Mouse (Mus musculus) adipocyte (in vitro differentiated cells): ENCODE results near the gene Art3.
A peak's percentile ranks its signal among the peaks of the same experiment; 100 is the strongest.

Source experiments
- DNase-seq: peaks from one replicate; pipeline ENCODE4 v3.0.0-alpha.2; 2016; ENCODE audit warnings: low spot score

The Art3 gene

DNA sequence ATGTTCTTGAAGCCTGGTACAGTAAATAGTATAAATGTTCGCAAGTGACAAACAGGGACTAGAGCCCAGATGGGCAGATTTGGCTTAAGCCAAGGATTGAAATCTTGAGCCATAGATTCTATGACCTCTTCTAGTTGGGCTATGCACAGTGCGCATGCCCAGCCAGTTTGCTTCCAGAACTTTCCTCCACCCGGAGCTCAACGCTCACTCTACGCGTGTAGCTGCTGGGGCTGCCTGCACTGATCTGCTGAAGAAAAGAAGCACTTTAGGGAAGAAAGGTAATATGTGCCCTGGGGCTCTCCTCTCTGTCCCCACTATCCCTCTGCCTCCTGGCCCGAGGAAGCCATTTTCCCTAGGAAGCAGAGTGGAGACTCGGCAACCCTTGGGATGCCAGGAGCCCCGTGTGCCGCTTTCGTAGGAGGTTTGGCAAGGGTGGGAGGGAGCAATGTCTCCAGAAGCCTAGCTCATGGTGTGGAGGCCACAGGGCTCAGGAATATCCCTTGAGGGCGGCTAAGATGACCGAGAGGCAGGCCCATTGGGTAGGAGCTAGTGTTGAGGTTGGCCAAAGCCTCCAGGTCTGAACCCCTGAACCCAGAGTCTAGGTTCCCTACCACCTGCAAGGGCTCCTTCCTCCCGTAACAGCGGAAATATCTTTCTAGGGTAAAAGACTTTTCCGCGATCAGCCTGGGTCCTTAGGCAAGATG, at the start of gene Art3:
Art3 (plus strand) TSS at position 193 of the 704 bp plus-strand sequence.
- no peak for DNase-seq

DNA sequence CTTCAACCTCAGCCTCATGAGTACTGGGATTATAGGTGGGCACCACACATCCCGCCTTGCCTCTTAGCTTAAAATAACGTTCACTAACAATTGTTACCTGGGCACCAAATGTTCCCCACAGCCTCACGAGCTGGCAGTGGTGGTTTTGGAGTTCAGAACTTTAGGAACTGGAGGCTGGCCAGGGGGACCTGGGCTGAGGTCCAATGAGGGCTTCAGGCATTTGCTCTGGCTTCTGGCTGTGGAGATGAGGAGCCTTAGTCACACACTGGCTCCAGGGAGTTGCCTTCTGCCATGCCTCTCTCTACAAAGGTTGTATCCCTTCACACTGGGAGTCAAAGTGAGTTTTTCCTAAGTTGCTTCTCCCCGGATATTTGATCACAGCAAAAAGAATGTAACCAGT, 49.1 kb upstream of the Art3 start:
- DNase-seq, result peak; percentile 96

DNA sequence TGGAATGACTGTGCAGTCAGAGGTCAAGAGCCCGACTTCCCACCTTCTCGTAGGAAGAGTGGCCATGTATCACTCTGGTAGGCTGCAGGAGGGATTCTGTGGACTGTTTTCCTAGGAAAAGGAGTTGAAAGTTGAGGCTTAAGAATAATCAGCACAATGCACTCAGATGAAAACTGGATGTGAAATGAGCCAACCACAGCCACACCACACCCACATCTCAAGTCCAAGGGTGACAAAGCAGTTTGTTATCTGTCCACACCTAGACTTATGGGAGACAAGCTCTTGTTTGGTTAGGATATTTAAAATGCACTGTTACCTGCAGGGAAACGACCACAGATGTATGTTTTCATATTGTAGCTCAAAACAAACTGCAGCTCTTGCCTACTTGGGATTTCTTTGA, 48.5 kb upstream of the Art3 start:
- DNase-seq, result peak; percentile 72

DNA sequence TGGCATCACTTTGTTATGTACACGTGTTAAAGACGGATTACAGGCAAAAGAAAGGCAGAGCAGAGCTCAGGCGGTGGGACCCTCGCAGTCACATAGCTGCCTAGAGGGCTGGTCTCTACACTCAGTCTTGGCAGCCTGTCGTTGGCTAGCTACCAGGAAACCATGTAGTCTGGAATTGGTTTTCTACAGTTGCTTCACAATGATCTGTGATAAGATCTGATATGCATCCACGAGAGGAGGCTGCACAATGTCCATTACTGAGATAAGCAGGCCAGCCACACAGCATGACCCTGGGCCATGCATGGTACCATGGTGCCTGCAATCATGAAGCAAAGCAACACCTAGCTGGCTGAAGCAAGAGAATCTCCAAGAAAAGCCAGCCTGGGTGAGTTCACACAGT, 43.8 kb upstream of the Art3 start:
- no peak for DNase-seq

DNA sequence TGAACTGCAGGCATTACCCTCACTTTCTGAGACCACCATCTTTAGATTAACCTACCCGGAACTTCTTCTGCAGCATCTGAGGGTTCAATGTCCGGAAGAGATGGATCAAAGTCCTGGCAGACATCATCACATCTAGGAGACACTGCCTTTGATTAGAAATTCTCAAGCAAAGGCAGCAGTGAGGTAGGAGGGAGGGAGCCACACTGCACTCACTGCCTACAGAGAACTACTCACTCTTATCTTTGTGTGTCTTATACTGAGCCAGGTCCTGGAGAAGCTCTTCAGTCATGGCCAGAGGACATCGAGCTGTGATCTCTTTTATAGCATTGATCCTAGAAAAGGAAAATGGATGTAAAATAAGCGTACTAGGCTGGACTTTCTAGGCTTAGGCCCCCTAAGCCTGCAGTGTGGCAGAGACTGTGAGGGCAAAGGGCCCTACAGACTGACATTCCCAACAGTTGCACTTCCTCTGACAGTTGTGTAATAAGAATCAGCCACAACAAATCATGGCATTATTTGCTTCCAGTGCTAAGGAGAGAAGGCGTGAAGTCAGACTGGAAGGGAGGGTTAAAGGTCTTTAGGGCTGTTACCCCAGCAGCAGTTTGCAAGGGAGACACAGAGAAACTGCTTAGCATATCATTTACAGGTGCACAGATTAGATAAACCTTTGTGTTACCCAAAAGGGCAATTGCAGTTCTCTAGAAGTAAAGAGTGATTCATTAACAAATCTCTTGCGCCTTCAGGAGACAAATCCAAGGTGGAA, 39.8 kb upstream of the Art3 start:
- peak; percentile 54 for DNase-seq

DNA sequence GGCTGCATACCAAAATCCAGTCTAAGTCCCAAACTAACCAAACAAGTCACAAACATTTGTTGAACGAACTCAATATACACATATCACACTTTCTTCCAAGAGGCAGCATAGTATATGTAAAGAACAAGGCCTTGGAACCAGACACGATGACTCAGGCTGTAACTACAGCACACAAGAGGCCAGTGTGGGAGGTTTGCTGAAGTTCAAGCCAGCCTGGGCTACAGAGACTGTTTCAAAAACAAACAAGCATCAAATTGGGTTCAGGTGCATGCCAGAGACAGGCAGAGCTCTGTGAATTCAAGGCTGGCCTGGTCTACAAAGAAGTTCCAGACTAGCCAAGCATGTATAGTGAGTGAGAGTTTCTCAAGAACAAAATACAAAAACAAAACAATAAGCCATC, 37.1 kb upstream of the Art3 start:
- no peak for DNase-seq

DNA sequence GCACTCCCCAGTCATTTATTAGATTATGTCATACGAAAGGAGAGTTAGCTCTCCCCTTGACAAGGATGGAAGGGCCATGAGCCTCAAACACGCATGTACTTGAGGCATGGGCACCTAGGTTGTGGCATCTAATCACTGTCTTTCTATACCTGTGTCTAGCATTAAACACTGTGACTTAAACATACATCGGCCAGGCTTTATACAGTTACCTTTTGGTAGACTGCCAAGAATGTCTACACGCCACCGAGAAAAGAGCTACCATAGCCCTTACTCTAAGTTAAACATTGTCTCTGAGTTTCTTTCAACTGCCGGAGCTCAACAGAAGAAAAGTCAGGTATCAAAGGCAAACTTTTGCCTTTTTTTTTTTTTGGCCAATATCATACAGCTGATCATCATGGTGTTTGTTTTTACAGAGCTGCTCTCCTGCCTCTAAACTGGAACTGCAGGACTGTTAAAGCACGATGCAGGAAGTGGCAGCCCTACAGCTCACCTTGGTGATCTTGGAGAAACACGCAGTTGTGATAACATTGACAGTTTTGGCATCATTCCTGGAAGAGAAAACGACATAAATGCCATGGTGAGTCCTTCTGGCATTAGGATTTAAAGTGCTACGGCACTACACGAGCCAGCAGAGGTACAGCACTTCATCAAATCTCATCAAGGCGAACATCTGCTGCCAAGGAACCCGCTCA, 29.3 kb upstream of the Art3 start:
- DNase-seq, result no peak

DNA sequence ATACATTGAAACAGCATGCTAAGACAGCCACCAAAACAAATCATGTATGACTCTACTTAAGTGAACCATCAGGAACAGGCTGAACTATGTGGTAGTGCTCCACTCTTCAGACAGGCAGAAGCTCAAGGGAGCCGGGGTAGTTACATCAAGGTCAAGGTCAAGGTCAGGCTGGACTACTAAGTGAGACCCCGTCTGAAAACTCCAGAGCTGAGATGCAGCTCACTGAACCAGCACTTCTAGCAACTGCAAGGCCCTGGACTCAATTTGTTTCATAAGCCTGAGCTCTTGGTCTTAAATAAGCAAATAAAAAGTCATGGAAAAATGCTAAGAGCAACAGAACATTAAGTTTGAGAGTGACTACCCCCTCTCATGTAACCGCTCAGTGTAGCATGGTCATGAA, 27.3 kb upstream of the Art3 start:
- DNase-seq, result no peak

DNA sequence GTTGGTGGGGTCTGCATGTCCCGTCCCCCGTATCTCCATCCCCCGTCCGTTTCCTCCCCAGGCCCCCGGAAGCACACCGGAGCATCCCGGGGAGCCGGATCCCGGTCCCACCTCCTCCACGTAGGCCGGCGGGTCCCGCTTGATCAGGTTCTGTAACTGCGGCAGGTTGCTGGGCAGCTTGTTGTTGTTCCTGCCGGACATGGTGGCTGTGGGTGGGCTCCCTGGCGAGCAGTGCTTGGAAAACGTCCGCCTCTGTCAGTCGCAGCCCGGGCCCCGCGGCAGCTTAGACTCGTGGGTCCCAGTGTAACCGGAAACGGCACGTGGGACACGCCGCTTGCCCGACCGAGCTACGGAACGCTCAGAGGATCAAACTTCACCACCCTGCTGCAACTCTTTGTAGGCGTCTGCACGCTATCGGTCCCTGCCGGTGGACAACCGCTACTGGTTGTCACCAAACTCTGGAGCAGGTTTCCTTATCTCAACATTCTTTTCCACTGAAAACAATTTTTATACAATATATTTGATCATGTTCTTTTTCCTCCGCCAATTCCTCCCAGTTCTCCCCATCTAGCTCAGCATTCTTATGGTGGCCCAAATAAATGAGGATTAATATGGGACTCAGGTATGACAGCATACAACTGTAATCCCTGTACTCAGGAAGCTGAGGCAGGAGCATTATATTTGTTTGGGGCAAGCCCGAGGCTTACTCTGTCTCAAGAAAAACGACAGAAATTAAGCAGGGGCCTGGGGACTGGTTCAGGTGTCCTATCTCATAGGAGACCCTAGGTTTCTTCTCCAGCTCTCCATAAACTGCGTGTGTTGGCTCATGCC, 21.7 kb upstream of the Art3 start, which contains the start of gene Sdad1:
Sdad1 (minus strand) TSS at position 799 of the 831 bp plus-strand sequence.
- peak; percentile 90 for DNase-seq

DNA sequence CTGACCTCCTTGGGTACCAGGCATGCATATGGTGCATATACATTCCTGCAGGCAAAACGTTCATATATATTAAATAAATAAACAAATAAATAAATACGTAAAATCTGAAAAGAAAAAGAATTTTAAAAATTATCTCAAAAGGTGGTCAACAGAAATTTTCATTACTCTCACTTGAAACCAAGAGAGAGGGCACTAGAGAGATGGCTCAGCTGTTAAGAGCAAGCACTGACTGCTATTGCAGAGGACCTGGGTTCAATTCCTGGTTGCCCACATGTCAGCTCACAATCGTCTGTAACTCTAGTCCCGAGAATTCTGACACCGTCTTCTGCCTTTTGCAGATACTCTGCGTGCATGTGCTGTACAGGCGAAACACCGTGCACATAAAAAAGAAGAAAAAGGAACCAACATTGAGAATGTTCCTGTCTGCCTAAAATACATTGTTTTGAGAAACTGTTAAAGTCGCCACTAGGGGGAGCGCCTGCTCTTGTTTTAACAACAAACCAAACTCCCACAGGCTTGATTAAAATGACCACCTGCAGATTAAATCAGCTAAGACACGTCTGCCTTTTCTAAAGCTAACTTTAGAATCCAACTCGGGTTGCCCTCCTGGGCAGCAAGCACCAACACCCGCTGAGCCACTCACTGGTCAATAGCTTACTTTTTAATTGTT, 19.4 kb upstream of the Art3 start:
- peak; percentile 91 for DNase-seq

DNA sequence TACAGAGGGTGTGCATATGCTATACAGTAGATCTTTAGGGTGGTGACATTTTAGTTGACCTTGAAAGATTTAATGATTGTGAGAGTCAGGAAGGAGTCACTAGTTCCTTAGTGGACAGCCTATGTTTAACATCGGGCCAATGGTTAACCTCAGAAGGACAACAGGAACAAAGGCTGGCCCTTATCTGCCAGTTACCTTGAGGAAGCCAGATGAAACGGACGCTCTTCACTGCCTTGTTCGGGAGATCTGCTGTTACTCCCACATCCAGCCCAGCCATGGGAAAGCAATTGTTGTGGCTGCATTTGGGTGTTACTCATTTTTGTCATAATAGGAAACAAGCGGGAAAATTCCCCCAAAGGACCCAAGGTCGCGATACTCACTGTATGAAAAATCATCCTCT, 17.9 kb upstream of the Art3 start:
- no peak for DNase-seq

DNA sequence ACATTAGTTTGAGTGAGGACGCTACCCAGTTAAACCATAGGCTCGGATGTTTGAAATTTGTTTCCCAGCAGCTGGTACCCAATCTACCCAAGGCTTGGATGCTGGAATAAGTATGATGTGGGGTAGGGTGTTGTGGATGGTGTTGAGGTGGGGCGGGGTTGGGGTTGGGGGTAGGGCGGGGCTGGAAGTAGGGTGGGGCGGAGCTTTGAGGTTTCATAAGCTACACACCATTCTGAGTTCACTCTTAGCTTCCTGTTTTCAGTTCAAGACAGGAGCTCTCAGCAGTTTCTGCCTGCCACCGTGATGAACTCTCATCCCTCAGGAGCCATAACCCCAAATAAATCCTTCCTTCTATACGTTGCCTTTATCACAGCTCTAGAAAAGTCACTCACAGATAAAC, 13.5 kb upstream of the Art3 start:
- no peak for DNase-seq

DNA sequence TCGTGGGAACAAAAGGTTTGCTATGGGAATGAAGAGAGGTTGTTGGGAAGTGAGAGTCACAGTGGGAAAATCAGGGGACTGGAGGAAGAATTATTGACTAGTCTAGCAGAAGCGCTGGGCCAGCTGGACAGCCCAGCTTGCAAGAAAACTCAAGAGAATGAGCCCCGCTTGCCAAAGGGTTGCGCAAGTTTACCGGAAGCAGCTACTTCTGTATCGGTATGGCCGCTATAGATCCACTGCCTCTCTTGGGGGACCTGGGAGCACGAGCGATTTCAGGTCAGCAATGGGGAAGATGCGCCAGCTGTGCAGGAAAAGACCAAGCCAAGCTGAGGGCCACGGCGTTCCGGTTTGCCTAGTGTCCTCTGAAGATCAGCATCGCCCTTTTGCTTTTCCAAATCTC, 13.0 kb upstream of the Art3 start:
- DNase-seq, result peak; percentile 70

DNA sequence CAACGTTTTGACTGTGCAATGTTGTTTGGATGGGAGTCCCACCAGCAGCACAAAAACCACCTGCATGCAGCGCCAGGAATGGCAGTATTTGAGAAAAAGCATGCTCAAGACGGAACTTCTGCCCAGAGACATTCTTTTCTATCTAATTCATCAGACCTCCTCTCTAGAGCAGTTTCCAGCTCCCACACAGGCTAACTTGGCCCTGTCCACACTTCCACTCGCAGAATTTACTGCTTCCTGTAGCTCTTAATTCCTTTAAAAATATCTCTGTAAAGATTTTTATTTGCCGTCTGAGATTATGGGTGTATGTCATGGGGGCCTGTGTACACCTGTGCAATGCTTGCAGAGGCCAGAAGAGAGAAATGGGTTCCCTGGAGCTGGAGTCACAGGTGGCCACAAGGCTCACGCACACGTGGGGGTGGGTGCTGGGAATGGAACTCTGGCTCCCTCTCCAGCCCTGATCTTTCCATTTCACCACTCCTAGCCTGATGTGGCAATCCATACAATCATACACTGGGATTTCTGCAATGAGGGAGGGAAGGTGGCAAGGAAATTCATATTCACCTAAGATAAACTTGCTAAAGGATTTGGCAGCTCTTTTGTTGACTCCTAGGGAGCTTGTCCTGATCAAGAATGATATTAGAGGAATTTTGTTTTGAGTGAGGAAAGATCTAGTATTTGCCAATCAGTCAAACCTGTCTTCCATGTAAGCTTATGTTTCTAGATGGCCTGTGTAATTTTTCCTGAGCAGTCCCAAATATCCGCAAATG, 9.8 kb upstream of the Art3 start:
- DNase-seq, result peak; percentile 83

DNA sequence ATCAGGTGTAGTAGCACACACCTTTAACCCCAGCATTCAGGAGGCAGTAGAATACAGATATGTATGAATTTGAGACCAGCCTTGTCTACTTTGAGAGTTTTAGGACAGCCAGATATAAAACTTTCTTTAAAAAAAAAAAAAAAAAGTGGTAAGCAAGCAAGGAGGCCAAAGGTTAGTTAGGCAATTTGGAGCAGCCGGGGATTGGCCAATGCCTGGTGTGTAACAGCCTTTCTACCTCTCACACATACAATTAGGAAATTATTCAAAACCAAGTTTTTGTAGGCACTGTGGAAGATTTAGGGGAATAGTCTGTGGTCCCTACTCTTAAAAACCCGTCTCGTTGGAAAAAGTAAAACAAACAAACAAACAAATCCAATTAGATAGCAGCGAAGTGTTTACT, 9.0 kb upstream of the Art3 start:
- peak; percentile 94 for DNase-seq

DNA sequence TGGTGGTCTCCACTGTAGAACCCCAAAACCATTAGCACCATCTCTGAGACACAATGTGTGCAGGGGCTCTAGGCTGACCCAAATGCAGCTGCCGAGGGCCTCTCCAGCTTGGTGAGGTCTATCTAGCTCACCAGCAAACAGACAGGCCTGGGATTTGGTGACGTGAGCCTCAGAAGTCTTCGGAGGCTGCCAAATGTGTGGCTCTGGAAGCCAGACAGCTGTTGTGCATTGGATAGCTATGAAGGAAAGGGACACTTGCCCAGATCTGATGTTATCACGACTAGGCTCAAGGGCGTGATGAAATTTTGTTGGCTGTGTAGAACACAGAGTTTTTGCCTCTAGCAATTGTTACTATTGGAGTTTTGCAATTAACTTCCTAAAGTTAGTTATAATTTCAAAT, 8.4 kb upstream of the Art3 start:
- DNase-seq, result peak; percentile 99

DNA sequence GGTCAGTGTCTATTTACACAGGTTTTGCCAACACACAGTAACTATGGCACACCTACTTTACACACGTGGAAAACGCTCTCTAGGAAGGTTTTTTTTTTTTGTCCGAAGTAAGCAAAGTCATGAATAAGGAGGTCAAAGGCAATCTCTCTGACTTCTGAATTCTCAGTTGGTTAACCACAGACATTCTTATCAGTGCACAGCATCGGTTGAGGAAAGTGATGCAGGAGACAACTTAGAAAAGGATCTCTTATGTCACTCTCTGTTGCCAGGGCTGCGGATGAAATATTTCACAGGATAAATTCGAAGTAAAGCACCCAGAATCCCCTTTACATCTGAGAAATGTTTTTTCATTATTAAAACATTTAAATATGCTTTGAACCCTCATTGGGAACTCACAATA, 4.3 kb upstream of the Art3 start:
- no peak for DNase-seq

DNA sequence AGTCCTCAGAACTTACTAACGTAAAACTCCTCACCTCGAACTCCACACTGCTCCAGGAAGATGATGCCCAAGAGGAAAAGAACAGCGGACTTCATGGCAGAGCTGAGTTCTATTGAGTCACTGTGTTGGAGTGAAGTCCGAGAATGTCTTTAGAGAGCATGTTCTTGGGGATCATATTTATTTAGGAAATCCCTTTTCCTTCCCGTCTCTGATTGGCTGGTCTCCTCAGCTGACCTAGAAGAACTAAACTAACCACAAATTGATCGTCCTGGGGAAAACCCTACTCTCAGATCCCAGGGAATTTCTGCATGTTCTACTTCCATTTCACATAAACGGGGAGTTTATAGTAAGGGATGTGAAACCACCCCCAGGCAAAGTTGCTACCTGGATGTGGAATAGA, 3.7 kb upstream of the Art3 start, which contains the start of gene Cxcl9:
Cxcl9 (minus strand) TSS at position 151 of the 400 bp plus-strand sequence.
- DNase-seq, result no peak

DNA sequence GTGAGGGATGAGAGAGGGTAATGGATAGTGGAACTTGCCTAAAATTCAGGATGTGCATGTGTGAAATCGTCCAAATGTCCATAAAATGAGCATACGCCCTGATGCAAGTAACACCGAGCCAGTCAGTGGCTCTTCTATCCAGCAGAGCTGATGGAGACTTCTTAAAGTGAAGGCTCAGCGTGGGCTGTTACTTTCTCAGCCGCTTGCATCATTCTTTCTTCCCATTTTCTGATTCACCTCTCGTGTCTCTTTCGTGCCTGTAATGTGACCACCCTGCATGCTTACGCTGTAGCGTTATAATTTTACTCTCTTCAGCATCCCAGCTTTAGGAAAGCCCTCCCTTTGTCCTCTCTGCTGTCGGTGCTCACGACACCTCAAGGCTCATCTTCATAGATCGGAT, 505 bp upstream of the Art3 start:
- no peak for DNase-seq

DNA sequence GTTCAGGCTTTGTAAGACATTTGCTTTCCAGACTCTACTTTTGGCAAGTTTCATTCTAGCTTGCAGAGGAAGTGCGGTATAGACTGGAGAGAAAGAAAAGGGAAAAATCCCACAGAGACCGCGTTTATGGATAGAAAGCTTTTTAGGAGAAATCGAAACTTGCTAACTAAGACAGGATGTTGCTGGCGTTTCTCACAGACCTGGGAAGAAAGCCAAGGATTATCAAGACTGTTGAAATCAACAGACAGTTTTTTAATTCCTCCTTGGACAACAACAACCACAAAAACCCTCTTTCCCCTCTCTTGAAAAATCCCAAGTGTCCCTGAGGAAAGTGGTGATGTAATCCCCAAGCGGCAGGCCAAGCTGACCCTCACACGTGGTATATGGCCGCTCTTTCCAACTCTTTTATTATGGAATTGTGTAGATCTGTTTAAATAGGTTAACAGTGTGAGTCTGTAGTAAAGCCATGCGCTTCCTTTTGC, 773 bp downstream of the Art3 start:
- DNase-seq, result peak; percentile 98

DNA sequence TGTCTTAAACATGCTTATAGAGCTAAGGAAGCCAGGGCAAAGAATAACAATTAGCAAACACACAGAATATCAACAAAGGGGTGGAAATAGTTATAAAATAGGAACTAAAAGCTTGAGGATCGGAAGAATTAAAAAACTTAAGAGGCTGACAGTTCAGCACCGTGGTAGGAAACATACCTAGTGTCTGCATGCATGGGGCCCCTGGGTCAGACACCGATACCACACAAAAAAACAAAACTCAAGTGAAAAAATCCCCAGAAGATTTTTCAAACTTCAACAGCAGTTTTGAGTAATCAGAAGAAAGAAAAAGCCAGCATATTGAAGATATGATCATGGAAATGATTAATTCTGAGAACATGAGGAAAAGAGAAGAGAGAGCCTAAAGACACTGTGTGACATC, 5.1 kb downstream of the Art3 start:
- no peak for DNase-seq
